Mouse (Mus musculus) lung, postnatal 4 days (tissue): ENCODE measurements at regions not wholly inside any gene's neighbourhood (a gene's known extent, or its start where the extent isn't known, plus 50 kb on each side); places are given as distances from the start of the nearest gene placed in this dataset.

ENCODE experiments used
- DNase-seq, 2 experiments: peaks; one replicate each; pipeline ENCODE4 v3.0.0; 2021

DNA sequence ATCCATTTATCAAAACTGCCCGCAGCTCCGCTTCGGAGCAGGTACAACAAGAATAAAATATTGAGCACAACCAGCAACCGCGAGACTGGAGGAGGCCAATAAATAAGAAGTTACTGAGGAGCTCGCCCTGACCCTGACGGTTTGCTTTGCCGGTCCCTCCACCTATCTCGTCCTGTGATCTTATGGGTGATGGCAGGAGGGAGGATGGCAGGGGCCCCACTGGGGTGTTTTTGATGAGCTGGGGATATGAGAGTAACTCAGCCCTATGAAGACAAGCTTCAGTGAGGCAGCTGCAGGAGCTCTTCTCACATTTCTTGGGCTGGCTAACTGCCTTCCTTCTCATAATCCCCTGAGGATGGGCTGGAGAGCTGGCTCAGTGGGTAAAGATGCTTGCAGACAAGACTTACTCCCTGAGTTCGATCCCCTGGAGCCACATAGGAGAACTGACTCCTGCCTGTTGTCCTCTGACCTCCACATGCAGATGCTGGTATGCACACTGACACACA is 132.3 kb upstream of the Sdk2 start:
- DNase-seq, result no peak

DNA sequence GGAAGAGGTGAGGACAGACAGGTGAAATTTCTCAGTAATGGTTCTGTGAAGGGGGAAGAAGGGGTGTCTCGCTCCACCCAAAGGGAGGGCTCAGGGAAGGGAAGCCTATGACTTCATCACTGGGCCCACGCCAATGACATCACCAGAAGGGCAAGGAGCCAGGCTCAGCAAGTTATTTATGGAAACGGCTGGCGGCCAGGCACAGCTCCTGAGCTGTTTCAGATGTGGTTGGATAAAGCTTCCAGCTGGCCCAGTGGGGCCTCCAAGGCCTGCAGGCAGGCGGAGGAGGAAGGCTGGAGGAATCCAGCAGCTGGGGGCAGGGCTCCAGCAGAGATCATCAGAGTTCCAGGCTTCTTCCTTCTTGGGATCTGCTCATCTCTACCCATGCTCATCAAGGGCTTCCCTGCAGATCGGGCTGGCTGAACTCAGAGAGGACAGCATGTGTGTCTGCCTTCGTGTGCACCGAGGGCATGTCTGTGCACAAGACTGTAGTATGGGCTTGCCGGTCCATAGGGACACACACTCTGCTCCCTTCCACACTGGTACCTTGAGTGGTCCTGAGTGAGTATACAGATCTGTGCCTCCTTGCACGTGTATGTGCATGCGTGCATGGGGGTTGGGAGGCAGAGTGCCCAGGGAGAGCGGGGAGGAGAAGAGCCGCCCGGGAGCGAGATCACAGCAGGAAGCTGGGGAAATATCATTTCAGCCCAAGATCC is 131.6 kb upstream of the Sdk2 start:
- DNase-seq, result peak; percentile 95 to 96

DNA sequence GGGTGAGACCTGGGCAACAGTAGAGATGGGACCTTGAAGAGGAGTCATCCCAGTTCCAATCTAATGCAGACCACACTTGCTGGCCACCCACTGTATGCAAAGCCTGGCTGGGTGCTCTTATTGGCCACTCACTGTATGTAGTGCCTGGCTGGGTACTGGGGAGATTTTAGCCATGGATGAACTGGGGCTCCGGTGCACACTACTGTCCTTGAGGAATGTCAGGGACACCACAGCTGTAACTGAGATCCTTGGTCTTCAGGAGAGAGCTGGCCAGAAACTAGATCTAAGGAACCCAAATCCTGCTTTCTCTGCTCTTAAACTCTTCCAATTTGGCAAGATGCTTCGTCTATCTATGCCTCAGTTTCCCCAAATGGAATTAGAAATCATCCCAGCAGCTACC is 128.4 kb upstream of the Sdk2 start:
- DNase-seq, result no peak

DNA sequence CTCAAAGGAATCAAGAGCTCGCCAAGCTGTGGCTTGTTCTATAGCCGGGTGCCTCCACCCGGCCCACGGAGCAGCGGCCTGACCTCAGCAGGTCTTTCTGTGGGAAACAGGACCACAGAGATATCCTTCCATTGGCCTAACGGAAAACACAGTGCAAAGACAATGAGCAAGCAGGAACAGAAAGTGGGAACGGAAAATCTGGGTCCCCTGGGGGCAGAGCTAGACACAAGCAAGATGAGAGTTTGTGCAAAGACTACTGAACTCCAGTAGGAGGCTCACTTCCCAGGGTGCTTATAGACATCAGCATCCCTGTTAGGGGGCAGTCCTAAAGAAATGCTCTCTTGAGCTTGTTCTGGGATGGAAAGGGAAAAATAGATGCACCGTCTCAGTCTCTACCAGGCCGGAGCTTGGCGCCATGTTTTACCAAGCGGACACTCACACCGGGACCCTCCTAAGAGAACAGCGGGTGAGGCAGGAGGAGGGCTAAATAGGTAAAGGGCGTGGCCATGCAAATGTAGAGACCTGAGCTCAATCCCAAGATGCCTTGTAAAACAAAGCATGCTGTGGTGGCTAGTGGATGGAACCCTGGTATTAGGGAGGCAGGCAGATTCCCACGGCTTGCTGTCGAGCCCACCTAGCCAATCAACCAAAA is 127.3 kb upstream of the Sdk2 start:
- no peak for DNase-seq

DNA sequence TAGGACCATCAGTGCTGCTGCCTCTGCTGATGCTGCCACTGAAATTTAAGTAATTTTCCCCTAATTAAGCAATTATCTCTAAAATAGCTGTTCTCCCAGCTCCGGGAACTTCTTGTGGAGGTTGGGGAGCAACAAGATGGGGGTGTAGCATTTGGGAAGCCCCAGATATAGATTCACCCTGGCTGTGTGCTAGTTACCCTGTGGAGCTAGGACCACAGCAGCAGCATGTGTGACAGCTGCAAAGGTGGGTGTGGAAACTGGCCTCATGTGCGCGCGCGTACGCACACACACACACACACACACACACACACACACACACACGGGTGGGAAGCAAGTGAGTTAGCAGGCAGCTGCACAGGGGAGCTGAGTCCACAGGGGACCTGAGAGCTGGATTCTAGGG is 126.2 kb upstream of the Sdk2 start:
- DNase-seq, result no peak

DNA sequence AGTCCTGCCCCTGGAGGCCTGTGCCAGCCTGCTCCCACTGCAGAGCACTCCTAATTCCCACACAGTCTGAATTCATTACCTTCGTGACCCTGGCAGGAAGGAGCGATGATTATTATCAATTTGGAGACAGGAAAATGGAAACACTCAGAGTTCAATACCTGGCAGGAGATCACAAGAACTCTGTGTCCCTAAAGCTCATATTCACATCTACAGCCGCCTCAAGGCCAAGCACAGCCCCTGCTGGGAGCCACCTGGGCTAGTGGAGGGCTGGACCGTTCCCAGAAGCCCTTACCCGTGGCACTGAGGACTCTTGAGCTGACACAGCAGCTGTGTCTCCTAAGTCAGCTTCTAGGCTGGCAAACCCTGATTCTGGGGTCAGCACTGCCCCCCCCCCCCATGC is 124.8 kb upstream of the Sdk2 start:
- DNase-seq, result no peak

DNA sequence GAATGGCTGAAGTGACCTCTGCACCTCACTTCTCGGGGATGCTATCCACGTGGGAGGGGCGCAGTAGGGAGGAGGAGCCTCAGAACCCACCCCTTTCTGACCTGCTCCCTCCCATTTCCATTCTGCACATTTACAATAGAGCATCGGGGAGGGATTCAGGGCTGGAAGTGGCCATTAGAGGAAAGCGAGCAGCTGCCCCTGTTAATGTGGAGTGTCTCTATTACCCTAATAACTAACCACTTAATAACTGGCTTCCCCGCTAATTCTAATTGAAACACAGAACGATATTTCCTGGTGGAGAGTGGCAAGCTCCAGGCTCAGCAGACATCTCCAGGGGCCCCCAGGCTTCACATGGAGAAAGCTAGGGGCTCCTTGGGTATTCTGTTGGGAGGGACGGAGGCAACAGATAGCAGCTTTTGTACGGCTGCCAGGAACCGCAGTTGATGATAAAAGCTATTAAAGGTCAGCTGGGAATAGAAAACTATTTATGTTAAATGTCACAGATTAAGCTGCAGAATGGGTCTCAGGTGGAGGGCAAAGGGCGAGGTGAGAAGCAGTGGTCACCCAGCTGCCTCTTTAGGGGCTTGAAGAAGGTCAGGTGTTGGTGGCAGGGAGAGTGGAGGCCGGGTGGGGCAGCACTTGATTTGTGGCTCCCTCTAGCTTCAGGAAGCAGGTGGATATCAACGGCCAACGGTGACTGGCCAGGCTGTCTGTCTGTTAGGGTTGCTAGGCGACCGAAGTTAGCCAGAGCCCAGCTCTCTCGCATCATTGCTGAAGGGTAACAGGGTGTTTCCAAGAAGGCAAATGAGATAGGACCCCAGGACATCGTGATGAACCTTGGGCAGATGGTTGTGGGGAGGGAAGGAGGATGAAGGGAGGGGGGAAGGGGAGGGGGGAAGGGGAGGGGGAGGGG is 118.4 kb upstream of the Sdk2 start:
- DNase-seq, result peak; percentile 38 to 55

DNA sequence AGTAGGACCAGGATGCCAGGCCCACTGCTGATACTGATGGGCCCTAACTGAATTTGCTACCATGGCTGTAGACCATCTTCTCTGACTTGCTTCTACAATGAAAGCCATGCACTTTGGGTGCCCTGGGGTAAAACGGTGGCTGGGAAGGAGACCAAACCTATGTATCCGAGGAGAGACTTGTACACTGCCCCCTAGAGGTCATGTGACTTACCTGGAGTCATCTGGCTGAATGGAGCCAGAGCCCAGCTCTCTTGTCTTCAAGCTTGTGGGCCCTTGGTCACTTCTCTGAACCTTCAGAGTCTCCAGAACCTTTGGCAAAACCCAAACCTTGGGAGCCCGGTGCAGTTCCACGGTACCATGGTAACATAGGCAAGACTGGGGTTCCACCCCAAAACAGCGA is 117.6 kb upstream of the Sdk2 start:
- no peak for DNase-seq

DNA sequence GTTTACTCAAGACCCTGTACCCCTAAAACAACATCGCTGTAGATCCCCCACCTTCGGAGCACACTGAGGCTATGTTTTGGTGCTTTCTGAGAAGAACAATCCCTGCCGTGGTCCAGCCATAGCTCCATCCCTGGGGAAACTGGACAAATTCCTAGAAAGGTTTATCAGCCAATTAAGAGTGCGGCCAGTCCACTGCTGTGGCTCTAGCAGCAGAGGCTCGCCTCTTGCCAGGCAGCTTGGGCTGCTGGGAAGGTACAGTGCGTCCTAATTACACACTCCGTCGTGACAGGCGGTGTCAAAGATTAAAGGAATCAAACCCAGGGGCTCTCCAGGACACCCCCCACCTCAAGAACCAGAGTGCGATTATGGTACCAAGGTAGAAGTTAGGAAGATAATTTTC is 116.4 kb upstream of the Sdk2 start:
- no peak for DNase-seq

DNA sequence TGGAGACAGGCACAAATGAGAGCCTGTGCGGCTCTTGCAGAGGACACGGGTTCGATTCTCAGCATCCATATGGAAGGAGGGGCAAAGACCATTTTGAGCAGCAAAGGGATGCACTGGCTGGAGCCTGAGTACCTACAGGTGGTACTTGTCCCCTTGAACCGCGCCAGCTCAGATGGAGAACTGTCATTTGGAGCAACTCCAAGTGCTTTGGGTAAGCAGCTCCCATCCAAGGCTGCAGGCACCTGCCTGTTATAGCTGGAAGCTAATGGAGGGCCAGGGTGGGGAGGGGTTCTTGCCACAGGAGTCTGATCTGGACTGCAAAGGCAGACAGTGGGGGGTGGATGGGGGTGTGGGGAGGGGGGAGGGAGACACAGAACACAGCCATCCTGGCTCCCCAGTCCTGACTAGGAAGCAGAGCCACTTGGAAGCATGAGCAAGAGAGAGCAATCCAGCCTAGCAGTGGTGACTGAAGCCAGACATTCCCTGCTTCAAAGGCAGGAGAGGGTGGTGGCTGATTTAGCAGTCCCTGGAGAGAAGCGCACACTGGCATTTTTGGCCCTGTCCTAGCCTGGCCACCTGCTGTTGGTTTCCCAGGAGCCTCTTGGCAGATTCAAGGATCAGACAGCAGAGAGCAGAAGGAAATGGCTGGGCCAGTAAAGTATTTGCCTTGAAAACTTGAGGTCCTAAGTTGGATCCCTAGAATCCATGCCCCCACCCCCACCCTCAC is 112.1 kb upstream of the Sdk2 start:
- no peak for DNase-seq

DNA sequence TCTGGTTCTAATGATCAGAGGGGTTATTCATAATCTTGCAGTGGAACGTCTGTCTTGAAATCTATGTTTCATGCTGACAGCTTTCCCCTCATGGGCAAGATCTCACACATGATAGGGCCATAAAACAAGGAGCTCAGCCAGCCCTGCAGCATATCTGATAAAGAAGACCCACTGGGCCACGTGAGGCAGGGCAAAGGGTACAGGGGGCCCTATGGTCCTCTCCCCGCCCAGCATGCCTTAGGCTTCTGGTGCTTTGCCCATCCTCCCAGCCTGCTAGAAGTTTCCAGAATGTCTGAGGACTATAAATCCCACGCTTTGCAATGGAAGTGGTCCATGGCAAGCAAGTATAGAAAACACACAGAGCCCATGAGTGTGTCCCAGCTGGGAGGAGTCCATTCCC is 110.9 kb upstream of the Sdk2 start:
- DNase-seq, result no peak

DNA sequence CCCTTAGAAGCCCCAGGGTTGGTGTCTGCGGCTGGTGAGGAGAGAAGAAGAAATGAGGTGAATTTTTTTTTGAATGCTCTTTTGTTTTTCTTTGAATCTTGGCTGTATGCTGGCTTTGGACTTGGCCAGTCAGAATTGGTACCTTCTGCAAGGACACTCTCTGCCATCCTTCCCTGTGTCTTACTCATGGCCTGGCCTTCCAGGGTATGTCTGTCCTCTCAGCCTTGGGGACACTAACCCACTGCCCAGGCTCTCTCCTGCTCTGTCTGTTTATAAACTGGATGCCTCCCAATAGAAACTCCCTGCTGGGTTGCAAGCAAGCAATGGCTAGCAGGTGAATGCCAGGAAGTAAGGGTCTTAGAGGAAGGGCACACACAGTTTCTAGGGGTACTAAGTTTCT is 110.4 kb upstream of the Sdk2 start:
- DNase-seq, result no peak

DNA sequence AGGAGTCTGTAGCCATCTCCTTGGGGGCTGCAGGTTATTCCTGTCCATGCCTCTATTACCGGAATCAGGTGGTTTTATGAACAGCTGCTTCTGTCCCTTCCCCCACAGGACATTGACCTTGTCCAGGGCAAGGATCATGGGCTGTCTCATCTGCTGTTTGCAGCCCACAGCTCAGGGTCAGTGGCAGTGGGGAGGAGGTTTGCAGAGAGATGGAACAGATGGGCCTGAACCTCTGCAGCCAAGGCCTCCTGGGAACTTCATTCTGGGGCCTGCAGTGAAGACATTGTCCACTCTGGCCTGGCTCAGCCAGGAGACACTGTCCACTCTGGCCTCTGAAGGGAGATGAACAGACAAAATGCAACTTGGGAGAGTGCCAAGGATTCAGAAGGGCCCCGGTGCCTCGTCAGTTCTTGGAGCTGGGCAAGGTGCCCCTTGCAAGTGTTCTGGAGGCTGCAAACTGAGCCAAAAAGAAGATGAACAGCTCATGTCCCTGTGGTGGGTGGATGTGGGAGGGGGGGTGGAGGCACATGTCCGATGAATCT is 109.9 kb upstream of the Sdk2 start:
- no peak for DNase-seq

DNA sequence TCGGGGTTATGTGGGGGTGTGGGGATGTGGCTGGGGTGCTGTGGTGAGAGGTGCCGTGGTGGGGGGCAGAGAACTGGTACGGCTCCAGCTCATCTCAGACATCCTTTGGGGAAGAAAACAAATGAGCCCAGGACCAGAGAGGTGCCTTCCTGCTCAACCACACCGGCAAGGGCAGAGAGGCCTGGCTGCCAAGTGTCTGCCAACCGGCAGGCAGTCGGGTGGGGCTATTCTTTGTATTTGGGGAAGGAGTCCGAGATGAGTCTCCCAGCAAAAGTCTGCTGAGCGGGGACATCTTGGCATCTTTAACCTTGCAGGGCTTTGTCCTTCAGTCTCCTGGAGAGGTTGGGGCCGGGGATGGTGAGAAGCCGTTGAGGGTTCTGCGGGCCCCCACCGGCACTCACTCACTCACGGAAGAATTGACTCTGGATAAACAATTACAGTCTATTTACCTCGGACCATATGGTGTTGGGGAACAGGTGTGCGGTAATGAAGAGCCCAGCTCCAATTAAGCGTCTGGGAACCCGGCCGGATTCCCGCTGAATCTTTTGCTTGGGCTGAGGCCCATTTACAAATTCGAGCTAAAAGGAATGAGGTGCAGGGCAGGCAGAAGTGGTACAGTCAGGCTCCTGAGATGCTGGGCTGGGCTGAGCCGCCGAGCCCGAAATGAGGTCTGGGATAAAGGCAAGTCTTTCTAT is 108.7 kb upstream of the Sdk2 start:
- no peak for DNase-seq

DNA sequence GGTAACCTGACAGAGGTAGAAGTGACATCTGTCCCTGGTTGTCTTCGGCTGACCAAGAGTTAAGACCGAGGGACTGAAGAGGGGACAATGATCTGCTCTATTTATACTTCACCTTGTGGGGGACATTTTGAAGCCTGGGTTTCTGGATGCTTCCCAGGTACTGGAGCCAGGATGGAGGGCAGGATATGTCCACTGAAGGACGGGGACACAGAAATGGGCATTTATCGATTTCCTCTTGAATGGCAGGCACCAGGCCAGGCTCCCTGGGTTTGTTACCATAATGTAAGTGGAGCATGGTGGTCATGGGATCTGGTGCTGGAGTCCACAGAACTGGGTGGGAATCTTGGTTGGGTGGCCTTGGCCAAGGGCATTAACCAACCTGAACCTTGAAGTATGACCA is 108.0 kb upstream of the Sdk2 start:
- DNase-seq, result no peak

DNA sequence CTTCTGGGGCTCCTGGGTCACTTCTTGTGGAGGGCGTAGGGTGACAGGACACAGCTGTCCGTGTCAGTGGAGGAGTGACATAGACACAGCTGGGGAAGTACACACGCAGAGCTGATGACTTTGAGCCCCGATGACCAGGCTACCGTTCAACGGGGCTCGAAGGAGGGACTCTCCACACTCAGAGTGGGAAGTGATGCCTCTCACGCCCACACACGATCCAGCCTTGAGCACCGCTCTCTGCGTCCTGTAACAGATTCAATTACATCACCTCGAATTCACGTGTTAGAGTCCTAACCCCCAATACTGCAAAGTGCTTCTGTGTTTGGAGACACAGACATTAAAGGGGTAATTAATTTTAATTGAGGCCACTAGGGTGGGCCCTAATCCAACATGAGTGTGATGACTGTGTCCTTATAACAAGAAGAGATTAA is 101.4 kb upstream of the Sdk2 start:
- DNase-seq, result peak; percentile 35 to 73

DNA sequence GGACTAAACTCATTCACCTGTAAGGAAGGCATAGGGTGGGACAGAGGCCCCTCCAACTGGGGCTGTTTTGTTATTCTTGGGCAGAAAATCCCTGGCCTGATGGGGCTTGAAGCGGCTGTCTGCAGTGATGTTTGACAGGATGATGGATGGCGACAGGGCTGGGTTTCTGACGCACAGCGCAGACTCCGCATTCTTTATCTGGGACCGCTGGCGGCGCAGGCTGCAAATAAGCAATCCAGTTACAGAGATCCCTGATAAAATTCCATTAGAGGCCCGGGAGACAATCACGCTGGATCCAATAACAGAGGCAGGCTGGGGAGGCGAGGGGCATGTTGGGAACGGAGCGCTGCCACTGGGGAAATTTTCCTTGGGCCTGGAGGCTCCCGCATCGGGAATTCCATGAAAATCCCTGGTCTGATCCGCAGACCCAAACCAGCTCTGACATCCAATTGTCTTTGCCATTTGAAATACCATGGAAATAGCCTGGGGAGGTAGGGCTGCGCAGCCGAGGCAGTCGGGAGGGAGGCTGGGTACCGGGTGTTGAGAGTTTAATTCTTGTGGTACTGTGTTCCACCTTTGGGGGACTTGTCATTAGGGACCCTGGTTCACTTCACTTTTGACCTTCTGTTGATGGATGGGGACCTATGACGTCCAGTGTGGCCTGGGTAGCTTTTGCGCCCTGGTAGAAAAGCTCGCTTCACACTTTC is 99.0 kb upstream of the Sdk2 start:
- DNase-seq, result peak; percentile 15 to 53

DNA sequence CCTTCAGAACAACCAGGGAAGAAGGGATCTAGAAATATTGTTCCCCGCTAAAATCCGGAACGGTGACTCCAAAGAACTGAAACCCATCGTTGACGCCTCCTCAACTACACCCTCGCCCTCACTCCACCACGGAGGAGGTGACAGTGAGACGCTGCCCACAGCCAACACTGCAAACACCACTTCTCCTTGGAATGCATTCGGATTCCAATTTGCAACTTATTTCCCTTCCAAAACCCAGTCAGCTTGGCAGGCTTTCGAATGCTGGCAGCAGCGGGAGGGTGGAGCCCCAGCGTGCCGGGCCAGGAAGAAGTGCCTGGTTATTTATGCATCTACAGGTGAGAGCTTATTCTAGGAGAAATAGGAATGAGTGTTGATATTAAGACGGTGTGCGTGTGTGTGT is 85.9 kb upstream of the Sdk2 start:
- peak; percentile 19 to 47 for DNase-seq

DNA sequence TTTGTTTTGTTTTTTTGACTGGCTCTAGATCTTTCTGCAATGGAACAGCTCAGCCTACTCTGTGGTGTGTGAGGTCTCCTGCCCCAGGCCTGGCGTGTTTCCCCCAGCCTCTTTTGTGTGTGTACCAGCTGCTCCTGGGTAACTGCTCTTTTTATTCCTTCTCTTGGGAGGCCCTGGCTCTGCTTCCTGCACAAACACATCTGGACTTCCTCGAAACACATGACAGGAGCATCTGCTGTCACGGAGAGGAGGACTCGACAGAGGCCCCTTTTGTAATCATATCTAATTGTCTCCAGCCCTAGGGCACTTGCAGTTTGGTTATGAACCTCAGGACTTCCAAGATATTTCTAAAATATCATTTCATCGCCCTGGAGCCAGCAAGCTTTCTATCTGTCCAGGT is 79.5 kb upstream of the Sdk2 start:
- no peak for DNase-seq

DNA sequence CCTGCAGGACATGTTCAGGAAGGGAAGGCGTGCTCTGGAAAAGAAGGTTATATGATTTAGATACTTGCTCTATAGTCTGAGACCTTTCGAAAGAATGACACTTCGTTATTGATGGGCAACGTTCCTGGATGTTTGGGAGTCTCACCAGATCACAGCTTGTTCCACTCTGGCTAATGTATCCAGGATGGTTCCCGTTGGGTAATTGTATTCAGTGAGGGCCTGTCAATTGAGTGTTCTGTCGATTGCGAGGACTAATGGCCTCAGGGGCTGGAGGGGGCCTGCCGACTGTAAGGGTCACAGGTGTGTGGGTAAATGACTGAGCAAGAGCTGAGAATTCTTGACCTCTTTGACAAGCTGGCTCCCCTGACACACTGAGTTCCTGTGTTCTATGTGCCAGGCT is 62.4 kb upstream of the Sdk2 start:
- no peak for DNase-seq

DNA sequence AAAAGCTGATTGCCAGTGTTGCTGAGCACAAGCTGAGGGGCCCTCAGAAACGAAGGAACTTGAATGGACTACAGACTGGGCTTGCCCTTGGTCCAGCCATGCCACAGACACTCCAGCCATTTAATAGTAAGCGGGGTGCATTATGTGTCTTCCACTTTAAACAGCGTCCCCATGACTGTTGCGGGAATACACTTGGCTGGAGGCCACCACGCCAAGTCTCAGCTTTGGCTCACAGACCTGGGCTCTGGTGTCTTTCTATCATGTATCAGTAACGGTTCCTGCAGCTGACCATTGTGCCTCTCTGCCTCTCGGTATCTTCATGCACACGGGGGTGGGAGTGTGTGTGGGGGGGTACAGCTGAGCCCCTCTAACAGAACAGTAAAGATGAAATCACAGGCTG is 62.0 kb upstream of the Sdk2 start:
- no peak for DNase-seq
